Mouse (Mus musculus) lung, adult 2 months (tissue): Measurements from ENCODE around the gene Phf13.

ENCODE experiments used
- CTCF ChIP-seq: fragments of 200-500 bp; IDR thresholded peaks from 2 replicates; pipeline ENCODE4 v1.5.1; 2011; ENCODE audit warnings: mild to moderate bottlenecking, low read length, control low read depth; ENCODE audit not compliant: insufficient read depth
- POLR2A ChIP-seq: fragments of 200-500 bp; IDR thresholded peaks from 2 replicates; pipeline ENCODE4 v1.6.1; 2011; ENCODE audit warnings: low read depth, mild to moderate bottlenecking, control low read depth, low read length, borderline replicate concordance; ENCODE audit errors: extremely low read depth

- TF ChIP-seq CTCF: no peak
- TF ChIP-seq POLR2A: no peak
Measured at GRCm38 (mm10) chr4:151989110-151989488, 7.0 kb downstream of the Phf13 start.
